ENCODE assay signal across 13 mouse cellular contexts in genomic region chr15:80639071-80639702, GRCm38 (mm10). TPM values are rescaled to one million over a fixed set of nuclear protein-coding genes. Genes with fewer than 3 reads are reported as not detected.
DNase-seq lines count a peak whose midpoint lies in the region; ATAC-seq lines count a peak whose summit lies in the region.
"Had no signal": no experiment of that assay in that cellular context is flagged by ENCODE, and none has a peak within 500 bp of the region (broad histone marks: within the 10 kb centered on the region; RNA-seq: fewer than 3 reads in every experiment).

No protein-coding gene starts in this region.

- peak; percentile 88 for DNase-seq in heart, adult 11 months
- no peak for DNase-seq in heart, adult 8-10 months (ENCODE audit: low spot score)
- peak; percentile 30 for DNase-seq in thymus, postnatal 0 days (ENCODE audit: low spot score)
- no peak for DNase-seq in thymus, postnatal 36 days
- DNase-seq in urinary bladder, postnatal 14 days (ENCODE audit: low spot score), result no peak
- no peak for DNase-seq in neural tube, embryonic 10.5 days (ENCODE audit: extremely low spot score, low spot score)
- no peak for DNase-seq in urinary bladder, postnatal 25 days (ENCODE audit: low spot score)
- DNase-seq: B cell, adult 2 months; cerebellum, adult 8-10 months; gastrocnemius, postnatal 36 days; midbrain, embryonic 14.5 days had no signal

- ATAC-seq in megakaryocyte, adult 5-6 weeks (ENCODE audit: poor library complexity, severe bottlenecking), result peak; percentile 87
- ATAC-seq: forebrain, embryonic 16.5 days had no signal

RNA-seq across cellular contexts. Expression of gene Fam83f, which starts 32.5 kb away (rescaled TPM):
- total RNA-seq in heart, adult 8-10 months (2022), result under 1 TPM in 1 of 4 experiments, not detected in 3; 0.09 TPM
- polyA plus RNA-seq in thymus, postnatal 0 days (2015; fragmentation: Nextera tagmentation; extraction: Ambion mirVana), result 5.1 and 5.4 TPM in 2 replicates
- 1.0 and 1.5 TPM in 2 replicates for total RNA-seq in megakaryocyte, adult 5-6 weeks (2015)
- total RNA-seq in megakaryocyte, adult 5-6 weeks (2017), result 1.7 and 2.6 TPM in 2 replicates
- polyA plus RNA-seq: forebrain, embryonic 16.5 days had no signal

Comparison
In these comparisons a context has a peak if more than half of its experiments do, and no peak if none do; other contexts are left out.
1. DNase-seq: peak in heart, adult 11 months (single experiment) and thymus, postnatal 0 days (single experiment); none in heart, adult 8-10 months (single experiment), thymus, postnatal 36 days (0 of 2), urinary bladder, postnatal 14 days (single experiment), neural tube, embryonic 10.5 days (single experiment) and urinary bladder, postnatal 25 days (single experiment).